Mouse (Mus musculus) adrenal gland, postnatal 4 days (tissue): Measurements from ENCODE around the gene Acacb. TPM values are rescaled to one million over a fixed set of nuclear protein-coding genes. Genes with fewer than 3 reads are reported as not detected.

Source experiments
- DNase-seq, 2 experiments: peaks; one replicate each; pipeline ENCODE4 v3.0.0; 2021 to 2022; ENCODE audit warnings: low spot score in 2 of 2, mixed read lengths in 2 of 2
- total RNA-seq, 2 experiments: library from RNA; stranded (reverse); gene quantifications; 2 replicates each; pipeline ENCODE4 v1.2.3; 2021

Acacb gene
- total RNA-seq, 2 experiments from 2014 or later = 25.6 to 31.5 TPM

DNA sequence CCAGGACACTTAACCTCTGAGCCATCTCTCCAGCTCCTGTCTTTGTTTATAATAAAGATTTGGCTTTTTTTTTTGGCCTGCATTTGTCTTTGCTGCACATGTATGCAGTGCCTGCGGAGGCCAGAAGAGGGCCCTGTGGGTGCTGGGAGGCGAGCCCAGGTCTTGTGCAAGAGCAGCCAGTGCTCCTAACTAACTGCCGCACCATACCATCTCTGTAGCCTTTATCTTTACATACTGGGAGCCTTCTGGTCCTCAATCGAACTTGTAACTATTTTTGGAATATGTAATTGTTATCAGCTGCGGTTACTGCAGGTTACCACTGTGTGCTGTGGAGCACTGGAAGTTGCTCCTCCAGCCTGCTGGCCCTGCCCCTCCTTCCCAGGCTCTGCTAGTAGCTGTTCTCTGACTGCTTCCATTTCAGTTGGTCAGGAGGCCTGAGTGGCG, 12.2 kb upstream of the Acacb start:
- DNase-seq = peak; percentile 49 to 62

DNA sequence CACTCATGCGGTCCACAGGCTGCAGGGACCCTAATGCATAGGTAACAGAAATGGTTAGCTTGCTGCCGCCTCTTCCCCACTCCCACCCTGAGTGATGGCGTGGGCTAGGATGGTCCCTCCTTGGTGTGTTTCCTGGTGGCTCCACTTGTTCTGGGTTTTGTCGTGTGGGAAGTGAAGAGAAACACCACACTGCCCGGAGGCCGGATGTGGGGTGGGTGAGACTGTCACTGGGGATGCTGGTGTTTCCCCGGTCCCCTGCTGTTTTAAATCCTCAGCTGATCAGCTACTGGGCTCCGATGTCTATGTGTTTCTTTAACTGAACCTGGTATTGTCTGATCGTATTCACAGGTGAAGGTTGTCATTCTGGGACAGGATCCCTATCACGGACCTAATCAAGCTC, 10.8 kb upstream of the Acacb start:
- no peak for DNase-seq

DNA sequence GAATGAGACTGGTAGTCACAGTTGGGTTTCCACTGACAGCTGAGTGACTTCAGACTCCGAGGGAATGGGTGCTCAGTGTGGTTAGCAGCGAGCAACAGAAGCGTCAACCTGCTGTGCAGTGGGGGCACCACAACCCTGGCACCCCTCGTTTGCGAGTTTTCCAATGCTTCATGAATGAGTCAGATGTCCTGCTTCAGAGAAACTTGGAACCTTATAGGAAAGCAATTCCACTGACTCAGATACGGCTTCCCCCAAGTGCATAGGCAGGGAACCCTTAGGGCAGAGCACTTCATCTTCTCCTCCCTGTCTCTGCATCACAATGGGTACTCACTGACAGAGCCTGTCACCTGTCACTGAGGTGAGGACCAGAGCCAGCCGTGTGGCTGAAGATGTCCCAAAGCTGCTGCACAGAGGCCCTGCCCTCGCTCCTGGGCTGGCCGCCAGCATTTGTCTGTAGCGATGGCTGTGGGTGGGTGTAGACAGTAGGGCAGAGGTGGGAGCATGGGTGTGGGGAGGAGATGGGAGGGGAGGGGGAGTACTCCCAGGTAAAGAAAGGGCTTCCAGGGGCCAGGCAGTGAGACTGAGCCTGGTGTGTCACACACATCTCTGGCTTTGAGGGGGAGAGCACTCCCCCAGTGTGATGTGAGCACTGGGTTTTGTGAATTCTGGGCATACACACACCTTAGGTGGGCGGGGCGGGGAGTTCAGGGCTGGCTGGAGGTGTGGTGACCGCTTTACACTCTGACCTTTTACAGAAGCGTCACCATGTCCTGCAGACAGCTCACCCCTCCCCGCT, 8.7 kb upstream of the Acacb start:
- DNase-seq = no peak

DNA sequence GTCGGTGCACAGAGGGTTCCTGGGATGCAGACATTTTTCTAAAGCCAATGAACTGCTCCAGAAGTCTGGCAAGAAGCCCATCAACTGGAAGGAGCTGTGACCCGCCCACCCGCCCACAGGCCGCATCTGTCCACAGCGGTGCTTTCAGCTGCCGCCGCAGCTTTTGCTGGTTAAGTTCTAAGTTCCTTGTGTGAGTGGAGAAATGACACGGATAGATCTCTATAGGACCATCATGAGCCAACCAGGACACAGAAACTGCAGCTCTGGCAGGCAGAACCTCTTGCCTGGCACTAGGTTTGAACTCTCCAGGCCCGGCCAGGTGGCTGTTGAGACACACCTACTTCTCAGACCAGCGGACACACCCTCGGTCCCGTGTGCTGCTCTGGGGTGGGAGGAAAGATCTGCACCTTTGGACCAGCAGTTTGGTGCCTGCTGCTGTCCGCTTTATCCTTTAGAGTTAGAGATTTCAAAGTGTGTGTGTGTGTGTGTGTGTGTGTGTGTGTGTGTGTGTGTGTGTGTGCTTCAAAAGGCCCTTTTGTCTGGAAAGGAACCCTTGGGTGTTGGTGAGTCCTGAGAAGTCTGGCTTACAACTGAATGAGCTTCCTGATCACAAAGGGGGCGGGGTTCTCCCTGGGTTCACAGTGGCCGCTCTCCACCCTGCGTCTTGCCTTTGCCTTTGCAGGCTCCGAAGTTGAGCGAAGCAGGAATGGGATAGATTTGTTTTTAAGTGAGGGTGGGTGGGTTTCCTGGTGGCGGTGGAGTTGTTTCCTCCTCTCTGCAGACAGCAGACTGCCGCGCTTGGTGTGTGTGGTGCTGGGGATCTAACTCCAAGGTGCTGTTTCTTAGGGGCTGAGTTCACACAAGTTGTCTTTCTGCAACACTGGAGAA, 7.8 kb upstream of the Acacb start:
- DNase-seq = no peak

DNA sequence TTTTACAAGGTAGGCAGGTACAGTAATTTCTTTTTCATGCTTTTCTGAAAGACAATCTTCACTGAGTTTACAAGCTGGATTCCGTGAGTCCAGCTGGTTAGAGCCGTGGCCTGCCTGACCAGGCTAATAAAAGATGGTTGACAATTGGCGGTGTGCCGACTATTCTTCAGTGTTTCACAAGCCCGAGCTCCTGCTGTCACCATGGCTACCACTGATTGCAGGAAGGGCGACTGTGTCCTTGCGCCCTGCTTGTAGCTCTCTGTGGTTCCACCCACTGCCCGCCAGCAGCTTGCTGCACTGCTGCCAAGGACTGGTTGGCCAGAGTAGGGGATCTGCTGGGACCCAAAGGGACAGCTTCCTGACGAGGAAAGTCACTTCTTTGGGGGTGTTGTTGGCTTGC, 7.2 kb upstream of the Acacb start:
- peak; percentile 53 to 82 for DNase-seq

DNA sequence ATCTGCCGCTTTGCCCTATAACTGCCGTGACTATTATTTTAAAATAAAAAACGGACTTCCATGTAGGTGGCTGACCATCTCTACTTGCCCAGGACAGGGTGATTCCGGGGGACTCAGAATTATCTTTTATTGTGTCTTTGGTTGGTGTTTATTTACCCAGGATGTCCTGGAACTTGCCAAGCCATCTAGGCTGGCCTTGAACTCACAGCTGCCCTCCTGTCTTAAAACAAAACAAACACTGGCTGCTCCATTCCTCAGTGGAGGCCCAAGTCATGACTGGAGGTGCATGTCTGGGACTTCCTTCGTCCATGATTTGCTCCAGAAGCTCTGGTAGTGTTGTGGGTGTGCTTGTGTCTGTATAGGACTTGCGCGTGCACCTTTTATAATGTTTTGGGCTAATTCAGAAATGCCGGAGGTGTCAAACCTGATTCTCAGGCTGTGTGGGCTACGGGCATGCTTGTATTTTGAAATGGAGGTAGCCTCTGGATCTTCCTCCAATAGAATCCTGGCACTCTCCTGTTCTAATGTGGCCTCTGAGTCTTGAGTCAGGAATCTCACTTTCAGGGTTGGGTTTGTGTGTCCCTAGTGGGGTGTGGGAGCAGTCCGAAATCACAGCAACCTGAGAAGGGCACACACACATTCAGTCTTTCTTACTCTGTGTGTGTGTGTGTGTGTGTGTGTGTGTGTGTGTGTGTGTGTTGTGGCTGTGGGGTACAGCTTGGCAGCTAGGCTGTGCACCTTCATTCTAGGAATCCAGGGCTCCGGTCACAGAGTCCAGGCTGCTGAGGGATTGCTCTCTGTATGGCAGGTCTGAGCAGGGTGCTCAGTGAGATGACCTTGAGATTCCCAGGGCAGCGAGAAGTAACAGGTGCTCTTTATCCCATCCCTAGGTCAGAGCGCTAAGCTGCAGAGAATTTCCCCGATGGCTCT, 973 bp downstream of the Acacb start:
- no peak for DNase-seq

DNA sequence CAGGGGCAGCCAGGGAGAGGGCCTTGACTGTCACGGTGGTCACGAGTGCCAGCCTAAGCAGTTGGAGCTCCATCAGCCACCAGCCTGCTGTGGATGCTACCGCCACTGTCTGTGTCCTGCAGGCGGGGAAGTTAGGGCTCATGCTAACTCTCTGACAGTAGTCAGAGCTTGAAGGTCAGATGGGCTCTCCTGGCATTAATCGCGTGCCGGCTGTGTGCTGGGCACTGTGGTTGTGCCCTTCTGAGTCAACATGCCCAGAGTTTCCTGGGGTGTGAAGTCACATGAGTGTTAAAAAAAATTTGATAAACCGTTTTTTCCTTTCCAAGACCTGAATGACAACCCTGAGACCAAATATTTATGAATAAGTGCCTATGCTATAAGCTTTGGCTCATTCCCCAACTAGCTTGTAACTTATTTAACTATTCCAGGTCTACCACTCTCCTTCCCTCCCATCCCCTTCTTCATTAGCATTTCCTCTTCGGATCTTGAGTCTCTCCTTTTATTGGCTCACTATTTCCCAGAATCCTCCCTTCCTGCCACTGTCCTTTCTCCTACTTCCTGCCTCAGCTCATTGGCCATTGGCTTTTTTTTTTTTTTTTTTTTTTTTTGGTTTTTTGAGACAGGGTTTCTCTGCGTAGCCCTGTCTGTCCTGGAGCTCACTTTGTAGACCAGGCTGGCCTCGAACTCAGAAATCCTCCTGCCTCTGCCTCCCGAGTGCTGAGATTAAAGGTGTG, 6.2 kb downstream of the Acacb start:
- no peak for DNase-seq

DNA sequence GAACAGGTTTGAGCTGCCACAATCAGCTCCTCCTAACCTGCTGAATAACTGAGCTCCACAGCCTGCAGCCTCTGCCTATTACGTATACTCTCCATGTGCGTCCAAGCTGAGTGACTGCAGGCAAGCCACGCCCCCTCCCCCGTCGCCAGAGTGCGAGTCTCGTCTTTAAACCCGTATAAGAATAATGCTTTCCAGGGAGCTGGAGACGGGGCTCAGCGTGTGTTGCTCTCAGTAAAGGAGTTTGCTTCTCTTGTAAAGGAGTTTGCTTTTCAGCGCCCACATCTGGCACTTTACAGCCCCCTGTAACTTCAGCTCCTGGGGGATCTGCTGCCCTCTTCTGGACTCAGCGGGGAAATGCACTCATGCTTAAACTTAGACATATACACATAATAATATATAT, 7.2 kb downstream of the Acacb start:
- DNase-seq = no peak

DNA sequence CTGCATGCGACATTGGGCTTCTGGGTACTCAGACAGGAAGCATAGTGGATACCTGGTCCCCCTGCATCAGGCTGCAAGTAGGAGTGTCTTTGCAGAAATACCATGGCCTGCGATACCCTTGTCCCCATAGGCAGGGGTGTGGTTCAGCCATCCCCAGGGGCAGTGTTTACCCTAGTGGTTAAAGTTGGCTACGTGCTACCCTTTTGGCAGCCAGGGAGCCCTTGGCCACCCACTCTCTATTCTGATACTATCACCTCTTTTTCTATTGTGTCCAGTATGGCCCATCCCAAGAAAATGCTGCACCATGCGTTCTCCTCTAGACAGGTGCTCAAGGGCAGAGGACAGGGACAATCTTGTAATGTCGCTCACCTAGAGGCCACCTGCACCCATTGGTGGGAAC, 8.4 kb downstream of the Acacb start:
- DNase-seq = no peak

DNA sequence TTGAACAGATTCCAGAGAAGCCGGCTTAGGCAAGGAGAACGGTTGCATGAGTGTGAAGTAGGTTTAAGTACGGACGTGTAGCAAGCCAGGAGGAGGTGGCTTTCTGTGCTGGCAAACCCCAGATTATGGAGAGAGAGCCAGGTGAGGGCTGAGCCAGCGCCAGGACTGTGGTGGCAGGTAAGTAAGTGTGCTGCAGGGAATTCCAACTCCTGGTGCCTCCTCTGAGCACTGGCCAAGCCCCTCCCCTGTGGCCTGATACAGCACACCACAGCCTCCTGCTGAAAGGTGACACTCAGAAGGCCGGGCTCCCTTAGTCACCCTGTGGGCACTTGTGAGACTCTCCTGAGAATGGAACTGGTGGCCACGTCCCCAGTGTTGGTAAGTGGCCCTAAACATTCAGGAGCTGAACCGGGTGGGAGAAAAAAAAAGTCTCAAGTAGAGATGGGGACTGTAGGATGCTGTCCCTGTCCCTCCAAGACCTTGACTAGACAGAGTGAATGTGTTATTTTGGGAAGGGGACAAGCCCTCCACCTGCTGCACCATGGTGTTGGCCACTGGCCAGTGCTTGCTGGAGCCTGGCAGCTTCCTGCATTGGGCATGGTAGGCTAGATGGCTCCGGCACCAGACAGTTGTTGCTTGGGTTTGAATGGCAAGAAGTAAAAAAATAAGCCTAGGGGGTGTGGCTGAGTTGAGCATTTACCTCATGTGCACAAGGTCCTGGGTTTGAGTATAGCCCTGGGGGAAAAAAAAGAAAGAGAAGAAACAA, 9.0 kb downstream of the Acacb start:
- DNase-seq = no peak

DNA sequence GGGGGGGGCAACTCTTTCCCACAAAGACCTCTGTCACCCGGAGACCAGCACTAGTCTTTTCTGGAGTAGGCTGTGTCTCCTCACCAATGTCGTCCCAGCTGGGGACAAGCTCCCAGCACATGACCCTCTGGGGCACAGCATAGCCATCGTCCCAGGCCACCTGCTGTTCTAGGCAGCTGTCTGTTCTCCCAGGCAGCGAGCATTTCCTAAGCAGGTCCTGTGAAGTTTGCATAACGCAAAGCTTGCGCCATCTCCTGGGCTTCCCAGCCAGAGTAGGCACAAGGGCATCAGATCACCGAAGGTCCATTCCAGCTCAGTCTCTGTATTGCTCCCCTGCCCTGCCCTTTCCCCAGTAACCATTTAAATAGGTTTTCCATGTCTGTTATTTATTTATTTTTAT, 10.9 kb downstream of the Acacb start:
- DNase-seq = no peak

DNA sequence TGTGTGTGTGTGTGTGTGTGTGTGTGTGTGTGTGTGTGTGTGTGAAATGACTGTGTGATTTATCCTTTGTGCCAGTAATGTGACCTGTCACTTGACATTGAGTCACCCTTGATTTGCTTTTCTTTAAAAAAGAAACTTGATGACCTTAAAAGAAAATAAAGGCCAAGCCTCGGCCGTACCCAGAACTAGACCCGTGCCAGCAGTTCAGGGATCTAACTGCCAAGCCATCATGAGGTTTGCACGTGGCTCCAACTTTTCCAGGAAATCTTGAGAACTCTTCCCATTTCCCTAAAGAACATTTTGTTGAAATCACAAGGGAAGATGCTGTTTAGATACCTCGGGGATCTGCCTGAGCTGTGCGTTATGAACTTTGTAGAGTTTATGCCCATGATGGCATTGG, 15.1 kb downstream of the Acacb start:
- DNase-seq = no peak

DNA sequence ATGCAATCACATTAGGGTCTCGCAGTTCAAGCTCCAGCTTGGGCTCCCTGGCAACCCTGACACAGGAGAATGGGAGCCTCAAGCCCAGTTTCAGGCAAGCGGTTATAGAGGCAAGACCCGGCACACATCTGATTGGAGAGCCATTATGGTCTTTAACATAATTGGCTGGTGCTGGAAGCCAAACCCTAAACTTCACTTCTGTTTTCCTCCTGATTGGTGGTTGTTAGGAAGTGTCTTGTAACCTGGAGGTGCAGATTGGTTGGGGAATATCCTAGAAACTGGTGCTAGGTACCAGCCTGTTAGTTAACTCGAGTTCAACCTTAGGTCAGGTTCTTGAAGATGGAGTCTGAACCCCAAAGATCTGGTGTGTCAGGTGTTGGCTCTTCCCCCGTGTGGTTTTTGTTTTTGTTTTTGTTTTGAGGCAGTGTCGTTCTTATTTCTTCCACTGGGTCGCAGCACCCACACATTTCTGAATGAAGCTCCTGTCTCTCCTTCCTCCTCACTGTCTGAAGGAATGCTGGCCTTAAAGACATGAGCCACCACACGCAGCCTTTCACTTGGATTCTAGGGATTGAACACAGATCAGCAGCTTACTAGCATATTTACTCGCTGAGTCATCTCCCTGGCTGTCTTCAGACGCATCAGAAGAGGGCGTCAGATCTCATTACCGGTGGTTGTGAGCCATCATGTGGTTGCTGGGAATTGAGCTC, 15.9 kb downstream of the Acacb start:
- no peak for DNase-seq

DNA sequence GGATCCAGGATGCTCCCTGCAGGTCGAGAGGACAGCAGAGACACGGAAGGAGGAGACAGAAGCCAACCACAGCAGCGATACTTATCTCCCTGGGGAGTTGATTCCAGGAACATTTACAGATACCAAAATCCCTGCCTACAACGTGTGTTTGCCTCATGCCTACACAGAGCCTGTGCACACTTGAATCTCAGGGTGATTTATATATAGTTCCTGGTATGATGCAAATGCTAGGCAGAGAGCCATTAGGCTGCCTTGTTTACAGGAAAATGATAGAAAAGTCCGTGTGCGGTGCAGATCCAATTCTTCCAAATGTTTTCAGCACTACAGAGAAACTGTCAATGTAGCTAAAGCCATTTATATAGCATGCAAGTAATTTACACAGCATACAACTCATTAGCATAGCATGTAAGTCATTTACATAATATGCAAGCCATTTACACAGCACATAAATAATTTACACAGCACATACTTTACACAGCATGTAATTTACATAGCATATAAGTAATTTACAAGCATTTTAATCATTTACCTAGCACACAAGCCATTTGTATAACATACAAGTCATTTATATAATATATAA, 16.9 kb downstream of the Acacb start:
- no peak for DNase-seq

DNA sequence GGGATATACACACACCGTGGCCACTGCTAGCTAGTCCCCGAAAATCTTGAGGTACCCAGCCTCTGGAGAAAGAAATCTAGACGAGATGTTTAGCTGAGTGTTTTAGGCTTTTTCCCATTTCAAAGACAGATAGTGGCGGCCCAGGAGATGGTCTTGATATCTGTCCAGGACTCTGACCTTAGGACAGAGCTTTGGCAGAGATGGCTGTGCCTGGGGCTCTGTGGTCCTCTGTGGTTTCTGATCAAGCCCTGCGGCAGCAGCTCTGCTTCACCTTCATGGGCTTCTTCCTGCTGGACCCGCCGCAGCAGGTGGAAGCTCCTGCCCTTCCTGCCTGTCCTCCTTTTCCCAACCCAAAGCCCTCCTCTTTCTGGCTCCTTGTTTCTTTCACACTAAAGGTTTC, 24.0 kb downstream of the Acacb start:
- no peak for DNase-seq

DNA sequence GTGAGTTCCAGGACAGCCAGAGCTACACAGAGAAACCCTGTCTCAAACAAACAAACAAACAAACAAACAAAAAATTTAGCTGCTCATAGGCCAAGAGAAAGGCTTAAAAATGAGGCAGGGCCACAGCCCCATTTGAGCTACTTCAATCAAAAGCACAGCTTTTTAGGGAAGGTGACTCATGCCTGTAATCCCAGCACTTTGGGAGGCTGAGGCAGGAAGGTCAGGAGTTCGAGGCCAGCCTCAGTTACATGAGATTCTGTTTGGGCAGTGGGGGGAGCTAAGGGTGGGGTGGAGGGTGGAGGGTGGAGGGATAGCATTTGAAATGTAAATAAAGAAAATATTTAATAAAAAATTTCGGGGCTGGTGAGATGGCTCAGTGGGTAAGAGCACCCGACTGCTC, 26.6 kb downstream of the Acacb start:
- no peak for DNase-seq

DNA sequence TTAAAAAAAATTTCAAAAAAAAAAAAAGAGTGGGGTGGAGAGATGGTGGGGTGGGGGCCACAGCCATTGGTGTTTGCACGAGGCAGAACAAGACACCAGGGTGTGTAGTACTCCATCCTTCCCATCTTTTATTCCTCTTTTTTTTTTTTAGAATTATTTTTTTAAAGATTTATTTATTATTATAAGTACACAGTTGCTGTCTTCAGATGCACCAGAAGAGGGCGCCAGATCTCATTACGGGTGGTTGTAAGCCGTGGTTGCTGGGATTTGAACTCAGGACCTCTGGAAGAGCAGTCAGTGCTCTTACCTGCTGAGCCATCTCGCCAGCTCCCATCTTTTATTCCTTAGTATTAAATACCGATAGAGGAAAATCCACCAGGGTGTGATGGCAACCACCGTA, 27.1 kb downstream of the Acacb start:
- DNase-seq = no peak

DNA sequence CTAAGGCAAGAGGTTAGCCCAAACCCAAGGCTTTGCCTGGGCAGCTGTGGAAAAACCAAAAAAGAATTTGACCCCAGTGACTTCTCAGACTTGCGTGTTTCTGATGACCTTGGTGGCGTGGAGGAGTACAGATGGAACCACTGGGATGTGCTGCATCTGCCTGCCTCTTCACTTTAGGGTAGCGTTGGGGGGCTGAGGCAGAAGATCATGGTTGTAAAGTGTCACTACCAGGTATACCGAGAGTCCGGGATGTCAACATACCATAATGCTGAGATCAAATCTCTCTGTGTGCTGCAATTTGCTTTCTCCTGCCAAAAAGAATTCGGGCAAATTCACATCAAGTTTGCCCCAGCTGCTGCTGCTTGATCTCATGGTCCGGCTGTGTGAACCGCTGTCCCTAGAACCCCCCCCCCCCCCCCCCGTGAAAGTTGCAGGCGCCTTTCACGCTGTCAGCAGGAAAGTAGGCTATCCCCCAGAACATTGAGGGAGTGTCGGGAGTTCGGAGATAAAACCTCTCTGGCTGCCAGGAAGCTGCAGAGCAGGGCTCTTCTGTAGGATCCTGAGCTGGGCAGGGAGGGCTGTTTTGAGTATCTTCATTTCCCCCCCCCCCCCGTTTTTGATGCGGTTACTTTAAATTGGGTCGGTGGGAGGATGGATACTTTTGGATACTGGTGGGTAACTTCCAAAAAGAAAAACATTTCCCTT, 27.7 kb downstream of the Acacb start:
- DNase-seq = no peak
